ENCODE assay signal across 13 mouse cellular contexts in genomic region chr2:12154676-12155075, GRCm38 (mm10).
DNase-seq lines count a peak whose midpoint lies in the region; ATAC-seq and TF ChIP-seq lines count a peak whose summit lies in the region.
"Had no signal": no experiment of that assay in that cellular context is flagged by ENCODE, and none has a peak within 500 bp of the region (broad histone marks: within the 10 kb centered on the region; RNA-seq: fewer than 3 reads in every experiment).

No protein-coding gene starts in this region.

- no peaks in the 10 kb centered on the region for H3K27me3 ChIP-seq in intestine, embryonic 14.5 days (replicated peaks; ENCODE audit: control insufficient read depth, insufficient read depth, low read length)
- no peaks in the 10 kb centered on the region for H3K27me3 ChIP-seq in intestine, postnatal 0 days (replicated peaks; ENCODE audit: control insufficient read depth, insufficient read depth, low read length)
- no peaks in the 10 kb centered on the region for H3K27me3 ChIP-seq in limb, embryonic 15.5 days
- no peaks in the 10 kb centered on the region for H3K27me3 ChIP-seq in hindbrain, embryonic 10.5 days (ENCODE audit: insufficient read depth, poor library complexity, severe bottlenecking)

- WGBS in intestine, embryonic 14.5 days = 62% methylated on average over 6 of the region's 6 CpGs
- 76% methylated on average over 6 of the region's 6 CpGs for WGBS in intestine, postnatal 0 days
- 54% methylated on average over 6 of the region's 6 CpGs for WGBS in limb, embryonic 15.5 days
- WGBS in hindbrain, embryonic 10.5 days = 88% methylated on average over 6 of the region's 6 CpGs

- H3K4me1 ChIP-seq in intestine, embryonic 14.5 days (replicated peaks; ENCODE audit: control insufficient read depth, insufficient read depth, low read length) = peaks cover 10% of the 10 kb centered on the region
- no peaks in the 10 kb centered on the region for H3K4me1 ChIP-seq in intestine, postnatal 0 days (replicated peaks; ENCODE audit: control insufficient read depth, insufficient read depth, low read length)
- H3K4me1 ChIP-seq in limb, embryonic 15.5 days = peaks cover 6% of the 10 kb centered on the region
- H3K4me1 ChIP-seq in hindbrain, embryonic 10.5 days (replicated peaks) = no peaks in the 10 kb centered on the region; the same call in 1 of the 2 replicates

- peak overlapping the region; percentile 68 for H3K27ac ChIP-seq in intestine, embryonic 14.5 days (ENCODE audit: low read depth)
- no peak overlapping the region for H3K27ac ChIP-seq in intestine, postnatal 0 days (ENCODE audit: low read depth, low read length)
- no peak overlapping the region for H3K27ac ChIP-seq in limb, embryonic 15.5 days
- H3K27ac ChIP-seq in hindbrain, embryonic 10.5 days = no peak overlapping the region
- H3K27ac ChIP-seq: hindbrain, embryonic 14.5 days; kidney, postnatal 0 days had no signal

- no peak overlapping the region for H3K4me3 ChIP-seq in intestine, embryonic 14.5 days (ENCODE audit: low read depth, low read length)
- no peak overlapping the region for H3K4me3 ChIP-seq in intestine, postnatal 0 days (ENCODE audit: low read depth, low read length)
- H3K4me3 ChIP-seq in limb, embryonic 15.5 days = no peak overlapping the region
- H3K4me3 ChIP-seq in hindbrain, embryonic 10.5 days = no peak overlapping the region

- DNase-seq in intestine, embryonic 14.5 days (ENCODE audit: low spot score) = no peak
- DNase-seq in 3T3-L1 (ENCODE audit: low read depth, low spot score) = peak; percentile 42
- peak; percentile 12 for DNase-seq in Muller cell, postnatal 12 days (ENCODE audit: inconsistent ontology term)
- DNase-seq in left cerebral cortex, postnatal 4 days = no peak
- DNase-seq in hindbrain, embryonic 10.5 days (ENCODE audit: low spot score) = no peak
- DNase-seq: cerebellum, adult 9-11 months; gastrocnemius, postnatal 36 days; spleen, adult 18-20 months; thymus, postnatal 25 days had no signal

- no peak overlapping the region for H3K9ac ChIP-seq in intestine, embryonic 14.5 days (ENCODE audit: low read length)
- H3K9ac ChIP-seq in intestine, postnatal 0 days (ENCODE audit: low read depth, low read length) = no peak overlapping the region
- no peak overlapping the region for H3K9ac ChIP-seq in limb, embryonic 15.5 days
- H3K9ac ChIP-seq: hindbrain, embryonic 14.5 days had no signal

- ATAC-seq in intestine, embryonic 14.5 days (replicated peaks; ENCODE audit: low FRiP score, low TSS enrichment, low read depth) = no peak
- no peak for ATAC-seq in intestine, postnatal 0 days
- ATAC-seq in limb, embryonic 15.5 days (ENCODE audit: insufficient number of reproducible peaks, low FRiP score, low TSS enrichment, low read depth) = peak; percentile 19; the same call in 1 of the 2 replicates

- no peak for TF ChIP-seq CTCF in intestine, postnatal 0 days (IDR thresholded peaks at IDR 0.05; ENCODE audit: low read depth)

- H3K4me2 ChIP-seq in intestine, embryonic 14.5 days (ENCODE audit: low read length) = no peak overlapping the region
- no peak overlapping the region for H3K4me2 ChIP-seq in intestine, postnatal 0 days (replicated peaks; ENCODE audit: low read depth)
- no peak overlapping the region for H3K4me2 ChIP-seq in limb, embryonic 15.5 days
- H3K4me2 ChIP-seq: hindbrain, embryonic 14.5 days had no signal

- no peaks in the 10 kb centered on the region; the same call in 1 of the 2 replicates for H3K36me3 ChIP-seq in intestine, embryonic 14.5 days (ENCODE audit: control insufficient read depth, insufficient read depth, low read length)
- no peaks in the 10 kb centered on the region for H3K36me3 ChIP-seq in intestine, postnatal 0 days (ENCODE audit: control insufficient read depth, insufficient read depth)
- no peaks in the 10 kb centered on the region for H3K36me3 ChIP-seq in limb, embryonic 15.5 days
- no peaks in the 10 kb centered on the region for H3K36me3 ChIP-seq in hindbrain, embryonic 10.5 days

- intact Hi-C loops in left cerebral cortex, postnatal 4 days (cut with DNase I) = loop anchor here (10.0 kb wide), 1 partner anchor 140 kb away; no protein-coding TSS in a partner anchor

- H3K9me3 ChIP-seq in intestine, embryonic 14.5 days (ENCODE audit: control insufficient read depth, low read length) = no peaks in the 10 kb centered on the region
- no peaks in the 10 kb centered on the region for H3K9me3 ChIP-seq in intestine, postnatal 0 days (ENCODE audit: control insufficient read depth)
- no peaks in the 10 kb centered on the region for H3K9me3 ChIP-seq in limb, embryonic 15.5 days
- no peaks in the 10 kb centered on the region for H3K9me3 ChIP-seq in hindbrain, embryonic 10.5 days

Comparison
In these comparisons a context has a peak if more than half of its experiments do, and no peak if none do; other contexts are left out.
1. DNase-seq: peak in 3T3-L1 (single experiment) and Muller cell, postnatal 12 days (single experiment); none in intestine, embryonic 14.5 days (single experiment), left cerebral cortex, postnatal 4 days (single experiment) and hindbrain, embryonic 10.5 days (single experiment).